Mouse (Mus musculus) gastrocnemius, postnatal 36 days (tissue): ENCODE measurements around the gene Fsip1. TPM values are rescaled to one million over a fixed set of nuclear protein-coding genes. Genes with fewer than 3 reads are reported as not detected.
A peak's percentile ranks its signal among the peaks of the same experiment; 100 is the strongest.
"Not testable (repeated sequence)": the region's sequence is repeated elsewhere in the genome, so short reads cannot be mapped to it uniquely, and the experiment has no call there.

Experiments
- DNase-seq, 2 experiments: peaks; one replicate each; pipeline ENCODE4 v3.0.0; 2022
- intact Hi-C: fragments of 180-260 bp; cut with DNase I; formaldehyde crosslinking; loops from one replicate; pipeline ENCODE4 v1.15.1; 2025
- total RNA-seq, 2 experiments: library from RNA; stranded (reverse); gene quantifications; 2 replicates each; pipeline ENCODE4 v1.2.3; 2021

The Fsip1 gene
- total RNA-seq, 2 experiments from 2014 or later, result not detected

GRCm38 (mm10) chr2:118196966-118197365 is 59.8 kb downstream of the Fsip1 start:
- intact Hi-C loops, result no loop called here
- DNase-seq, result no peak

DNA sequence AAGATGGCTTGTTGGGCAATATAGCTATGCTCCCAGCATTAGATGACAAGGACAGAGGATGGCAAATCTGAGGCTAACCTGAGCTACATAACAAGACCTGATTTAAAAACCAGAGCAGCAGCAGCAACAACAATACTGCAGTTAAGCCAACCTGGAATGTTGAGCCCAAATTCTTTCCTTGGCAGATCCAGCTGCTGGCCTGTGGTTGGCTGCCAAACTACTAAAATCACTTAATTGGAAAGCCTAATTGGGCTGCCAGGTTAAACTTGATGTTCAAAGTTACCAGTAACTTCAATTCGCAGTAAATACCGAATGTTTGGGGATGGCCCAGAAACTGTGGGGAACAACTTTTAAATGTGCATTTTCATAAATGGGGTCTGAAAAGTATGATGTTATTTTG is 74.6 kb downstream of the Fsip1 start:
- intact Hi-C loops, result no loop called here
- no peak for DNase-seq

- DNase-seq, result no peak
- intact Hi-C loops, result no loop called here
These were observed 76.7 kb downstream of the Fsip1 start for GRCm38 (mm10) chr2:118179873-118180585.

DNA sequence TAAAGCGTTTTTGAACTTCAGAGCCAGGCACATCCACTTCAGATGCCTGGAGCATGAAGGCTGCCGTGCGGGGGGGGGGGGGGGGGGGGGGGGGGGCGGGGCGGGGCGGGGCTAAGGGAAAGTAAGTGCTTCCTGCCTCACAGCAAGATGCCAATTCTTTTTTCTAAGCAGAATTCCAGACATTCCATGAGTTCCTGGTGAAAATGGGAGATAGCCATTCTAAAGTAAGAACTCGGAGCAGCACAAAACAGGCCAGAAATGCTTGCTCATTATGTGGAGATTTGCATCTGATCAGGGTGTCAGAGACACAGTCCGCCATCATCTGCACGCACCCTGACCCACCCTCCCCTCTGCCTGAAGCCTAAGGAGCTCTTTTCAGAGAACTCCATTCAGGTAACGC is 77.3 kb downstream of the Fsip1 start:
- intact Hi-C loops, result no loop called here
- DNase-seq, result no peak

DNA sequence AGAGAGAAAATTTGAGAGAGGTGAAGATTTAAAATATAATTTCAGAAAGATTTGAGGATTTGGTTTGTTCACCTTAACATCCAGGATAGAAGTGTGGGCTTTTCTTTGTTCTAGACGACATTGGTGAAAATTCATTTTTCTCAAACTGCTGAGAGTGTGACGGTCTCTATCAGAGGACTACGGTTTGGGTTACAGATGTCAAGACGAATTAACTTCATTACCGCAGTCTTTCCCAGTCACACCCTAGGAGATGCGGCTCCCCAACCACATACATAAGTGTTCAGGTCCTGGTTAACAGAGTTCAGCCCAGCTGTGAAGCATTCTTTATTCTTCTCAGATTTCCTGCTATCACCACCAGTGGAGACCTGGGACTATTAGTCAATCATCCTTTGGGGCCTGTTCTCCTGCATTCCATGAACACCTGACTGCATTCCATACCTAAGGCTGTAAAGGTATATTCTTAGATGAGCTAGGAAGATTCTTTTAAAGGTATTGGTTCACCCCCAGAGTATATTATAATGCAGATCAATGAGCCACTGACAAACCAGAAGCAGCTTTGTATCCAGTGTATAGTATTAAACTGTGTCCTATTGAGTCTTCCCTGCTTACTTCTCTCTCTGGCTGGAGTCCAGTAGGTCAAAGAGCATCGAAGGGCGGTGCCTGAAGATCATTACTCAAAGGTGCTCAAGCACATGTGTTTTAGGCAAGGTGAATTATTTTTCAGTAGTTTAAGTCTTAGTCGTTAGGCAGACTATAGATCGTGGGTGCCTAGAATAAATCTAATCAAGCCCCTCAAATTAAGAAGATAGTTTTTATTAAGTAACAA is 82.0 kb downstream of the Fsip1 start:
- intact Hi-C loops, result no loop called here
- no peak for DNase-seq

DNA sequence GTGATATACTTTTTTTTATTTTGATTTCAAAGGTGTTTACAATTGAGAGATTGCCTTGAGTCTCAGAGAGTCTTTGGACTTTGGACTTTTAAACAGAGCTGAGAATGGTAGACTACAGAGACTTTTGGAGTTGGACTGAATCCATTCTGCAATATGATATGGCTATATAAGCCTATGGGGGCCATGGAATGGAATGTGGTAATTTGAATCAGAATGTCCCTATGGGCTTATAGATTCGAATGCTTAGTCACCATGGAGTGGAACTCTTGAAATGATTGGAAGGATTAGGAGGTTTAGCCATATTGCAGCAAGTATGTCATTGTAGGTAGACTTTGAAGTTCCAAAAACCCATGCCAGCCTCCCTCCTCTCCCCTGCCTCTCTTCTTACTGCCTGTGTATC is 88.5 kb downstream of the Fsip1 start:
- intact Hi-C loops, result no loop called here
- DNase-seq, result no peak

- intact Hi-C loops, result no loop called here
- no peak for DNase-seq
These were observed 89.0 kb downstream of the Fsip1 start for GRCm38 (mm10) chr2:118167731-118168130.

GRCm38 (mm10) chr2:118165691-118166090 is 91.1 kb downstream of the Fsip1 start:
- intact Hi-C loops, result no loop called here
- DNase-seq, result no peak

DNA sequence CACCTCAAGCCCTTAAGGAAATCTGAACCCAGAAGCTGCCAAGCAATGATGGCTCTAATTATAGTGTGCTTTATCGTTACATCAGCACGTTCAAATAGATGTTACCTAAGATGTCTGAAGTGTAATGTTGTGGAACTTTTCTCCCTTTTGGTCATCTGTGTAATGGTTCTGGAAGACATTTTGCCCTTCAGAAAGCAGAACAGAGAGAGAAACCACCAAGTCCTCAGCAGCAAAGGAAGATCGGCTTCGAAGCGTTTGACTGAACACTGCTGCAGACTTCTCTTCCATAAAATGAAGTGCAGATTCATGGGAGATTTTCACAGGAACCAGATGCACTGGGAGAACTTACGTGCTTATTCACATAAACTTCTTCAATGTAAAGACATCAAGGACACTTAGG is 92.6 kb downstream of the Fsip1 start:
- DNase-seq, result no peak
- intact Hi-C loops, result no loop called here

GRCm38 (mm10) chr2:118162486-118162885 is 94.3 kb downstream of the Fsip1 start:
- intact Hi-C loops, result no loop called here
- no peak for DNase-seq

- intact Hi-C loops, result no loop called here
- DNase-seq, result no peak
These were observed 95.8 kb downstream of the Fsip1 start for GRCm38 (mm10) chr2:118160991-118161390.

DNA sequence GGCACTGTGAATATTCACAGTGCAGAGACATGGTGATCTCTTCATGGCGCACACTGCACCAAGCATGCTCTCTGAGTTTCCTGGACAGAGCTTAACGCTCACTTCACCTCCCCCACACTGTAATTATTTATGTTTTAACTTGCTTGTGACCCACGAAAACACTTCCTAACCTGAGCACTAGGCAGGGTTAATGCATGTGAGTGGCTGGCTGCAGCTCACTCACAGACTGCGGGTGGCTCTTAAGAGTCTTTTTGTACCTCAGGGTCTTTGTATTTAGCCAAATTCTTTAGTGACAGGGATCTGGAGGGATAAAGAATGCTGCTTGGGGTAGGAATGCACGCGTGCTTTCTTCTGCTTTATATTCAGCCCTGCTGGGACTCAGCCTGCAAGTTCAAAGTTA is 96.2 kb downstream of the Fsip1 start:
- intact Hi-C loops, result no loop called here
- DNase-seq, result no peak

DNA sequence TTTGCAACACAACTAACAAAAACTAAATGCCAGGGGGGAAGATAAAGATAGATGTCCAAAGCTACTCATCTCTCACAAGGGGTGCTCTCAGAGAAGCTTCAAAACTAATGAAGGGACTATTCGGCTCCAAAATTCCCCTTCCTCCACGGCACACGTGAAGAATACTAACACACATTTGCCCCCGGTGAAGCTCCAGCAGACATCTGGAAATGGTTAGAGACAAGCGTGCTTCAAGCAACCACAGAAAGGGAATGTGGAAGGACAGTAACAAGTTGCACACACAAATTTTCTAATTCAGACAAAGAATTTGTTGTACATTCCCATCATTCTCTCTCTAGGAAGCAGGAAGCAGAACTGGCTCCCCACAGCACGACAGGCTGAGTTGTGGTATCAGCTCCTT is 97.6 kb downstream of the Fsip1 start:
- intact Hi-C loops, result no loop called here
- DNase-seq, result no peak

- no peak for DNase-seq
- intact Hi-C loops, result no loop called here
These were observed 98.7 kb downstream of the Fsip1 start for GRCm38 (mm10) chr2:118158095-118158494.

DNA sequence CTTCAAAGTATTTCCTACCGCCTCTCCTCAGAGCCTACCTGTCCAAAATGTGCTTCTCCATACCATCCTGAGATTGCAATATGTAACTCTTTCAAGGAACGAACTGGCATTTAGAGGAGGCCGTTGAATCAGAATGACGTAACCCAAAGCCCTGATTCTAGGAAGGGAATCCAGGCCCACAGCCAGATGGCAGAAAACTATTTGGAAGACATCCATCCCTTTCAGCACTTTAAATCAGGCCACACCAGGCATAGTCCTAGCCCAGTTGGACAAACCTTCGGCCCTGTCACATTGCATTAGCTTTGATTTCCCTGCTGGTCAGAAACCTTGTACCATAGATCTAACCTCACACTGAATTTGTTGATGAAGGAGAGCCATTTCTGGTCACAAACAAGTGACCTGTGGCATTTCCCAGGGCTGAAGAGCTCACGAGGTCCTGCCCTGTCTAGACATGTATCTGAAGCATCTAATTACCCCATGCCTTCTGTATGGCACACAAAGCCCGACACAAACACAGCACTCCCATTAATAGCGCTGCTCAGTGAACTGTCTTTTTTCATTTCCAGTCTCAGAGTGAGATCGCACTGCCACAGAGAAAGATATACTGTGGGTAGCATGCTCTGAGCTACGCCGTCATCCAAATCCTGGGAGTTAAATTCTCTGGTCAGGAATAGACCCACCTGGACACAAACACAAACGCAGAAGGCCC is 106.8 kb downstream of the Fsip1 start:
- intact Hi-C loops, result no loop called here
- peak; percentile 29 to 34 for DNase-seq

GRCm38 (mm10) chr2:118148321-118149142 is 108.2 kb downstream of the Fsip1 start:
- intact Hi-C loops, result no loop called here
- no peak for DNase-seq

- DNase-seq, intact Hi-C loops: not testable (repeated sequence)
These were observed 109.0 kb downstream of the Fsip1 start for GRCm38 (mm10) chr2:118147749-118148148.

DNA sequence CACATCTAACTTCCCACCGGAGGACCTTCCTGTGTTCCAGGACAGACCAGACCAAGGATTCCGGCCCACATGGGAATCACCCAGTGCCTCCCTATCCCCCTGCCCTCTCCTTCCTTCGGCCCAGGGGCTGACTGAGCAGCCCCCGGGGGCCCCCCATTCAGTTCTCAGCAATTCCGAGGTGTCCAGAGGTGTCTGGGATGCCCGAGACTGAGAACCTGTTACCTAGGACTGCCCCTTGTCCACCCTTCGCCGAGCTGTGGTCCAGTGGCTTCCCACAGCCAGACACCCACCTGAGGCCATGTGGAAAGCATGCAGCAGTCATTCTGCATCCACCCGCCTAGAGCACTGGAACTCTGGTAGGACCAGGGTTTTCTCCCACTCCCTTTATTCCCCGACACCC is 115.1 kb downstream of the Fsip1 start:
- no peak for DNase-seq
- intact Hi-C loops, result no loop called here

GRCm38 (mm10) chr2:118139261-118139660 is 117.5 kb downstream of the Fsip1 start:
- intact Hi-C loops, result no loop called here
- DNase-seq, result no peak

GRCm38 (mm10) chr2:118137776-118138175 is 119.0 kb downstream of the Fsip1 start:
- intact Hi-C loops, result no loop called here
- DNase-seq, result no peak

- intact Hi-C loops, result no loop called here
These were observed 119.7 kb downstream of the Fsip1 start for GRCm38 (mm10) chr2:118137071-118137470.

More at GRCm38 (mm10) chr2:118137071-118137470, 119.7 kb downstream of the Fsip1 start:
- DNase-seq, result no peak
